Mouse (Mus musculus) heart, embryonic 13.5 days (tissue): ENCODE measurements around the gene Slc4a5. TPM values are rescaled to one million over a fixed set of nuclear protein-coding genes. Genes with fewer than 3 reads are reported as not detected.

Source experiments
- ATAC-seq: fragments of 200-750 bp; cut with Nextera tagmentation; 2 replicates; pipeline ENCODE4 v1.8.0; 2017; ENCODE audit warnings: moderate TSS enrichment; ENCODE audit not compliant: insufficient number of reproducible peaks, low FRiP score, low TSS enrichment; ENCODE audit errors: extremely low read depth
- H3K27ac ChIP-seq: fragments of 300-500 bp; sonication (generic); replicated peaks from 2 replicates; pipeline ENCODE4 v1.5.1; 2015; ENCODE audit warnings: moderate library complexity, mild to moderate bottlenecking, inconsistent platforms
- H3K27me3 ChIP-seq: fragments of 300-500 bp; sonication (generic); replicated peaks from 2 replicates; pipeline ENCODE4 v1.6.1; 2015; ENCODE audit warnings: mild to moderate bottlenecking, inconsistent platforms
- H3K36me3 ChIP-seq: fragments of 300-500 bp; sonication (generic); 2 replicates; pipeline ENCODE4 v1.6.1; 2015; ENCODE audit warnings: mild to moderate bottlenecking, inconsistent platforms
- H3K4me1 ChIP-seq: fragments of 300-500 bp; sonication (generic); 2 replicates; pipeline ENCODE4 v1.6.1; 2015; ENCODE audit warnings: inconsistent platforms
- H3K4me2 ChIP-seq: fragments of 300-500 bp; sonication (generic); 2 replicates; pipeline ENCODE4 v1.6.1; 2015; ENCODE audit warnings: inconsistent platforms, mild to moderate bottlenecking, moderate library complexity
- H3K4me3 ChIP-seq: fragments of 300-500 bp; sonication (generic); 2 replicates; pipeline ENCODE4 v1.5.1; 2015; ENCODE audit warnings: moderate library complexity, mild to moderate bottlenecking, inconsistent platforms
- H3K9ac ChIP-seq: fragments of 300-500 bp; sonication (generic); 2 replicates; pipeline ENCODE4 v1.6.1; 2015; ENCODE audit warnings: inconsistent platforms, mild to moderate bottlenecking, moderate library complexity
- H3K9me3 ChIP-seq: fragments of 300-500 bp; sonication (generic); 2 replicates; pipeline ENCODE4 v1.6.1; 2016; ENCODE audit warnings: inconsistent platforms
- WGBS: fragments of 180-500 bp; shearing (Covaris S2); methylation state at CpG from one replicate; pipeline ENCODE4 v1.1.7; 2015; ENCODE audit warnings: mixed read lengths; 5-methylcytosine and 5-hydroxymethylcytosine counted together
- polyA plus RNA-seq: library from polyadenylated mRNA; unstranded; fragments of >200 nt; fragmentation: Nextera tagmentation; extraction: Ambion mirVana; gene quantifications from 2 replicates; pipeline ENCODE4 v1.2.1, GENCODE M21; 2015

Gene Slc4a5
- polyA plus RNA-seq, 1 experiment from 2014 or later = 0.11 TPM

DNA sequence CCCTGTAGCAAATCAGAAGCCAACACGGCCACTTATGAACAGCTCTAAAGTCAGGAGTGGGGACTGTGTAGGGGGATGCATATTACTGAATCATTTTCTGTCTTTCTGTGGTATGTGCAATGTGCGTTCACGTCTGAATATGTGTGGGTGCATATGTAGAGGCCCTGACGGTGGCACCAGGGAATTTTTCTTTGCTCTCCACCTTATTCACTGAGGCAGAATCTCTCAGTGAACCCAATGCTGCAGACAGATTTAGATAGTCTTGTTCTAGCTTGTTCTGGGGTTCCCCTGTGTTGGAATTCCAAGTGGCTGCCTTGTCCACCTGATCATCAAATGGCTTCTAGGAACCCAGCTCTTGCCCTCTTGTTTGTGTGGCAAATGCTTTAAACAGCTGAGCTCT, 48.0 kb downstream of the Slc4a5 start:
- Histone ChIP-seq H3K4me2 (peak overlapping the region; percentile 70), H3K27me3 (0 out of 2 replicates have a peak, but pooled peaks cover 4% of the 10 kb centered on the region), H3K4me1 (peaks cover 5% of the 10 kb centered on the region), H3K9me3 (no peaks in the 10 kb centered on the region), H3K9ac (peak overlapping the region; percentile 77), H3K36me3 (no peaks in the 10 kb centered on the region), H3K4me3 (peak overlapping the region; percentile 60), H3K27ac (0 out of 2 replicates have a peak overlapping the region, but pooled peaks have one; percentile 9)
- no peak for ATAC-seq
- 71% methylated on average over 4 of the region's 4 CpGs for WGBS

- H3K4me2 ChIP-seq = peak overlapping the region; percentile 70
- peak overlapping the region; percentile 74 for H3K27ac ChIP-seq
- WGBS = 2% methylated on average over 27 of the region's 28 CpGs
- peak overlapping the region; percentile 60 for H3K4me3 ChIP-seq
- H3K27me3 ChIP-seq = 0 out of 2 replicates have a peak, but pooled peaks cover 4% of the 10 kb centered on the region
- peak; percentile 81 for ATAC-seq
- peaks cover 5% of the 10 kb centered on the region for H3K4me1 ChIP-seq
- no peaks in the 10 kb centered on the region for H3K36me3 ChIP-seq
- H3K9ac ChIP-seq = peak overlapping the region; percentile 77
- no peaks in the 10 kb centered on the region for H3K9me3 ChIP-seq
These were observed 48.7 kb downstream of the Slc4a5 start for GRCm38 (mm10) chr6:83268144-83269010.

DNA sequence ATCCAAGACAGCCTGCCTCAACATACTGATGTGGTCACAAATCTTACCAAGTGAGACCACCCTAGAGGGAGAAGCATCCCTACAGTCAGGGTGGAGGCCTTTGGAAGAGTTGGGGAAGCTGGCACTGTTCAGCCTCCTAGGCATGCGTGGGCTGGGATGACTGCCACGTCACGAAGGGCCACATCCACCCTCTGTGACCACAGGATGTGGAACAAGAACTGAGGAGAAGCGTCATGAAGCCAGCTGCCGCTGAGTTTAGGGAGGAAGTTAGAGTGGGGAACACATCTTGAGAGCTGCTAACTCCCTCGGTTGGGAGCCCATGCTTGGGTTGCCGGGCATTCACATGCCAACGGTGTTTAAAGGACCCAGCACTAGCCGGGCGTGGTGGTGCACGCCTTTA, 54.1 kb downstream of the Slc4a5 start:
- no peak overlapping the region for H3K4me3 ChIP-seq
- peaks cover 22% of the 10 kb centered on the region; the same call in 1 of the 2 replicates for H3K27me3 ChIP-seq
- no peaks in the 10 kb centered on the region for H3K4me1 ChIP-seq
- no peak overlapping the region for H3K9ac ChIP-seq
- H3K4me2 ChIP-seq = no peak overlapping the region
- no peak overlapping the region for H3K27ac ChIP-seq
- no peaks in the 10 kb centered on the region for H3K36me3 ChIP-seq
- H3K9me3 ChIP-seq = no peaks in the 10 kb centered on the region
- no peak for ATAC-seq
- 73% methylated on average over 11 of the region's 11 CpGs for WGBS

DNA sequence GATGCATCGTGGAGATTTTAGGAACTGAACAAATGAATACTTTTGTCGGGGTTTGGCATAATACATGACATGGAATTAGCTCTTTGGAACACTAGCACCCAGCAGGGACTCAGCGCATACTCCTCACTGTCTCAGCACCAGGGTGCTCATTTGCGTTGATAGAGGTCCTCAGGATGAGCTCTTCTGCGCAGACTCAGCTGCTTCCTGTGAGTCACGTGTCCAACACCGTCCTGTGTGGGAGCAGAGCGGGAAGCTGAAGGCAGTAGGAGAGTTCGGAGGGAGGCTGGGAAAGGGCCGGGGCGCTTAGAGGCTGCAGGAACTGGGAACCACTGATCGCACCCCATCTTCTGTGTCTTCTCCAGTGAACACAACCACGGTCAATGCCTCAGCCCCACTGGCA, 57.5 kb downstream of the Slc4a5 start:
- peaks cover 18% of the 10 kb centered on the region; the same call in 1 of the 2 replicates for H3K27me3 ChIP-seq
- no peaks in the 10 kb centered on the region for H3K4me1 ChIP-seq
- ATAC-seq = no peak
- no peak overlapping the region for H3K27ac ChIP-seq
- H3K36me3 ChIP-seq = no peaks in the 10 kb centered on the region
- H3K4me3 ChIP-seq = no peak overlapping the region
- no peak overlapping the region for H3K4me2 ChIP-seq
- H3K9me3 ChIP-seq = no peaks in the 10 kb centered on the region; the same call in 1 of the 2 replicates
- 62% methylated on average over 13 of the region's 13 CpGs for WGBS
- no peak overlapping the region for H3K9ac ChIP-seq

DNA sequence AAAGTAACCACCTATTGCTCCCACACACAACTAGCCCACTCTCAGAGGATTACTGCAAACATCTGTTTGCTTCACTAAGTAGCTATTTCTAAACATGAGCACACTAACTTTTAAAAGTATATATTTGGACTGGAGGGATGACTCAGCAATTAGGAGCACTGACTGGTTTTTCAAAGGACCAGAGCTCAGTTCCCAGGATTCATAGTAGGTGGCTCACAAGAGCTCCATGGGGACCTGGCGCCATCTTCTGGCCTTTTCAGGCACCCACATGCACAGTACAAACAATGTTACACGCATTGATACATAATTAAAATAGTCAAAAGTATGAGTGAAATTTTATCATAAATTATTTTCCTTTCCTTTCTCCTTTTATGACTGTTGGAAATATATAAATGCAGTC, 59.3 kb downstream of the Slc4a5 start:
- Histone ChIP-seq H3K36me3 (no peaks in the 10 kb centered on the region), H3K4me1 (no peaks in the 10 kb centered on the region), H3K4me2 (no peak overlapping the region), H3K27ac (no peak overlapping the region), H3K4me3 (no peak overlapping the region), H3K9ac (no peak overlapping the region), H3K9me3 (no peaks in the 10 kb centered on the region; the same call in 1 of the 2 replicates), H3K27me3 (peaks cover 18% of the 10 kb centered on the region; the same call in 1 of the 2 replicates)
- ATAC-seq = no peak
- 16% methylated on average over 2 of the region's 2 CpGs for WGBS

- H3K4me2 ChIP-seq = no peak overlapping the region
These were observed 60.8 kb downstream of the Slc4a5 start for GRCm38 (mm10) chr6:83280256-83280955.

GRCm38 (mm10) chr6:83300447-83301229, 81.0 kb downstream of the Slc4a5 start:
- Histone ChIP-seq H3K4me1 (no peaks in the 10 kb centered on the region), H3K36me3 (peaks cover 6% of the 10 kb centered on the region; the same call in 1 of the 2 replicates), H3K27me3 (no peaks in the 10 kb centered on the region), H3K9ac (no peak overlapping the region), H3K27ac (no peak overlapping the region), H3K4me3 (no peak overlapping the region), H3K9me3 (no peaks in the 10 kb centered on the region), H3K4me2 (no peak overlapping the region)
- WGBS = 66% methylated on average over 7 of the region's 7 CpGs
- ATAC-seq = no peak

More at GRCm38 (mm10) chr6:83280256-83280955, 60.8 kb downstream of the Slc4a5 start:
- no peaks in the 10 kb centered on the region; the same call in 1 of the 2 replicates for H3K9me3 ChIP-seq
- H3K4me1 ChIP-seq = no peaks in the 10 kb centered on the region
- H3K4me3 ChIP-seq = no peak overlapping the region
- ATAC-seq = no peak
- H3K9ac ChIP-seq = no peak overlapping the region
- 80% methylated on average over 8 of the region's 8 CpGs for WGBS
- H3K27me3 ChIP-seq = peaks cover 22% of the 10 kb centered on the region; the same call in 1 of the 2 replicates
- H3K36me3 ChIP-seq = no peaks in the 10 kb centered on the region
- H3K27ac ChIP-seq = no peak overlapping the region

GRCm38 (mm10) chr6:83301294-83301693, 81.7 kb downstream of the Slc4a5 start:
- H3K36me3 ChIP-seq = peaks cover 12% of the 10 kb centered on the region
- H3K27me3 ChIP-seq = no peaks in the 10 kb centered on the region
- 75% methylated on average over 2 of the region's 2 CpGs for WGBS
- no peak overlapping the region for H3K4me3 ChIP-seq
- no peak overlapping the region for H3K9ac ChIP-seq
- no peak for ATAC-seq
- H3K4me2 ChIP-seq = no peak overlapping the region
- H3K27ac ChIP-seq = no peak overlapping the region
- no peaks in the 10 kb centered on the region for H3K9me3 ChIP-seq
- H3K4me1 ChIP-seq = no peaks in the 10 kb centered on the region

GRCm38 (mm10) chr6:83302264-83302663, 82.6 kb downstream of the Slc4a5 start:
- 71% methylated on average over 5 of the region's 5 CpGs for WGBS
- H3K4me3 ChIP-seq = no peak overlapping the region
- H3K4me1 ChIP-seq = no peaks in the 10 kb centered on the region
- no peaks in the 10 kb centered on the region for H3K9me3 ChIP-seq
- H3K36me3 ChIP-seq = peaks cover 22% of the 10 kb centered on the region
- no peak overlapping the region for H3K4me2 ChIP-seq
- H3K9ac ChIP-seq = no peak overlapping the region
- no peak for ATAC-seq
- H3K27me3 ChIP-seq = no peaks in the 10 kb centered on the region
- H3K27ac ChIP-seq = no peak overlapping the region

DNA sequence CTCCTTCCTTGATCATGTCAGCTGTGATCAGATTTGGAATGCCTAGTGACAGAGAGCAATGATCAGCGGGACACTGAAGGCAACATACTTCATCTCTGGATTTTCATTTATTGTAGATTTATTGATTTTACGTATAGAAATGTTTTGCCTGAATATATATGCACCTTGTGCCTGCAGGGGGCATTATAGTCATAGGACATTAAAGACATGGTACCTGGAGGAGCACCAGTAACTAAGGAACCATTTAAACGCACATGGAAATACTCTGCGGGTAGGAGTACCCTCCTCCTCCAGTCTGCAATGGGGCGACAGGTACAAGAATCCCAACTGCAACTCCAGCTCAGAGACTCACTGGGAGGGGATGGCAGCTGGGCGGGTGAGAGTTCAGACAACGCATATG, 89.4 kb downstream of the Slc4a5 start:
- Histone ChIP-seq H3K36me3 (peaks cover 71% of the 10 kb centered on the region), H3K27ac (no peak overlapping the region), H3K4me1 (no peaks in the 10 kb centered on the region), H3K4me2 (no peak overlapping the region), H3K27me3 (no peaks in the 10 kb centered on the region), H3K4me3 (no peak overlapping the region), H3K9me3 (no peaks in the 10 kb centered on the region), H3K9ac (no peak overlapping the region)
- no peak for ATAC-seq
- WGBS = 92% methylated on average over 7 of the region's 7 CpGs

GRCm38 (mm10) chr6:83311206-83311605, 91.6 kb downstream of the Slc4a5 start:
- peaks cover 59% of the 10 kb centered on the region for H3K36me3 ChIP-seq
- no peak for ATAC-seq

More at GRCm38 (mm10) chr6:83311206-83311605, 91.6 kb downstream of the Slc4a5 start:
- no peak overlapping the region for H3K4me2 ChIP-seq
- H3K27ac ChIP-seq = no peak overlapping the region
- no peaks in the 10 kb centered on the region for H3K9me3 ChIP-seq
- peaks cover 4% of the 10 kb centered on the region; the same call in 1 of the 2 replicates for H3K4me1 ChIP-seq
- H3K9ac ChIP-seq = no peak overlapping the region
- 84% methylated on average over 11 of the region's 11 CpGs for WGBS
- no peak overlapping the region for H3K4me3 ChIP-seq
- no peaks in the 10 kb centered on the region for H3K27me3 ChIP-seq
